Mouse (Mus musculus): ENCODE results near the gene Cox17.

- TF ChIP-seq CTCF (IDR thresholded peaks at IDR 0.05; ENCODE audit: extremely low read depth, insufficient read length, insufficient replicate concordance, low read depth, low read length) (no peak), POLR2A (IDR thresholded peaks at IDR 0.05; ENCODE audit: low read depth, low read length) (no peak)
Measured at GRCm38 (mm10) chr16:38348217-38348761, 1.5 kb downstream of the Cox17 start.

Data from small intestine, adult 2 months (tissue).